Mouse (Mus musculus): ENCODE data around the gene Ltbp3. TPM values are rescaled to one million over a fixed set of nuclear protein-coding genes. Genes with fewer than 3 reads are reported as not detected.

Gene Ltbp3
- total RNA-seq (2021) = 10 to 100 TPM; 23.8 to 23.9 TPM

DNA sequence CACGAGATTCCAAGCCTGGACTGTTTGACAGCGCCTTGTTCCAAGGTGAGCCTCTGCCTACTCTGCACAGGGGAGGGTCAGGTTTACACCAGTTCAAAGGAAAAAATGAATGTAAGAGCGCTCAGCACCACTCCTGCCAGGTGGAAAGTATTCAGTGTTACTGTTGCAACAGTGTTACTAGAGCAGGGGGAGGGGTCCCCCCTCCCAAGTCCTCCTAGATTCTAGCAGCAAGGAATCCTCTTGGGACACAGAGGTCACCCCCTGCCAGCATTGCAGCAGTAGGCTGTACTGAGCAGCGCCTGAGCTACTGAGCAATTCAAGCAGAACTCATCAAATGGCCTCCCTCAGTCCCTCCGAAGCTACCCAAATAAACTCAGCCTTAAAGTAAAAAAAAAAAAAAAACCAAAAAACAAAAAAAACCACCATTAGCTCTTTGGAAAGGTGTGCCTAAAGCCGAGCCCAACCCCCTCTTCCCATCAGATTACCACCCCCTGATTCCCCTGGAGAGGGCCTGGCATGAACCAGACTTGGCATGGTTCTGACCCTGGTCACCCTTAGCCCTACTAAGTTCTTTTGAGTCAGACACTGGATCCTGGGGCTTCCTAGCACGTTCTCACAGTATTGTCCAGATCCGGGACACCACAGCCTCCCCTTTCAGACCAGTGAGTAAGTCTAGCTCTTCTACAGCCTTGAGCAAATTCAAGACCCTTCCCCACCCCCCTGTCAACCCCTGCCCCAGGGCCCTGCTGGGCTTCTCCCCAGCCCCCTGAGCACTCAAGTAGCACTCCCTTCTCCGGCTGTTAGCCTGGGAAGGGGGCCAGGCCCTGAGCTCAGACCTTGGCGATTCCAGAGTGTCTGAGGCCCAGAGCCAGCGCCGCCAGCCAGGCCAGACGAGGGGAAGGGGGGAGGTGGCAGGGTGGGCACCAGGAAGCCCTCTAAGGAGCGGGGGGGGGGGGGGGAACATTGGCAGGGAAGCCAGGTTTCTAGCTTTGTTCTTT is at the start of gene Ltbp3:
Gene Ltbp3, plus strand, starts transcription at position 585 of the 998 bp plus-strand sequence.
- DNase-seq = peak; percentile 97
- intact Hi-C loops (cut with DNase I) = no loop called here

DNA sequence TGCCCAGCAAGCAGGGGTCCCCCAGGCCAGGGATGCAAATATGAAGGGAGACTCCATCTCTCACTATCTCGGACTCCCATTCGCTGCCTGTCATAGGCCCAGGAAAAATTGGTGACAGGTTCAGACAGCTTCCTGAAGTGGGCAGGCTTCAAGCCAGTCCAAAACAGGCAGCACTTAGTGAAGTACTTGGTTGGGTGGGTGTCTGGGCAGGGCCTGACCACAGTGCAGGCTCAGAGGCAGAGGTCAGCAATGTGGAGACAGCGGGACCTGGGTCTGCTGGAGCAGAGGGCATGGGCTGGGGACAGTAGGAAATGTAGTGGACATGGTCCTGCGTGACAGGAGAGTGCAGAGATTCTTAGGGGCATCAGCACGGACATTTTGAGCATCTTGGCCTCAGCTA is 49.1 kb upstream of the Ltbp3 start:
- intact Hi-C loops (cut with DNase I) = no loop called here
- DNase-seq = no peak

DNA sequence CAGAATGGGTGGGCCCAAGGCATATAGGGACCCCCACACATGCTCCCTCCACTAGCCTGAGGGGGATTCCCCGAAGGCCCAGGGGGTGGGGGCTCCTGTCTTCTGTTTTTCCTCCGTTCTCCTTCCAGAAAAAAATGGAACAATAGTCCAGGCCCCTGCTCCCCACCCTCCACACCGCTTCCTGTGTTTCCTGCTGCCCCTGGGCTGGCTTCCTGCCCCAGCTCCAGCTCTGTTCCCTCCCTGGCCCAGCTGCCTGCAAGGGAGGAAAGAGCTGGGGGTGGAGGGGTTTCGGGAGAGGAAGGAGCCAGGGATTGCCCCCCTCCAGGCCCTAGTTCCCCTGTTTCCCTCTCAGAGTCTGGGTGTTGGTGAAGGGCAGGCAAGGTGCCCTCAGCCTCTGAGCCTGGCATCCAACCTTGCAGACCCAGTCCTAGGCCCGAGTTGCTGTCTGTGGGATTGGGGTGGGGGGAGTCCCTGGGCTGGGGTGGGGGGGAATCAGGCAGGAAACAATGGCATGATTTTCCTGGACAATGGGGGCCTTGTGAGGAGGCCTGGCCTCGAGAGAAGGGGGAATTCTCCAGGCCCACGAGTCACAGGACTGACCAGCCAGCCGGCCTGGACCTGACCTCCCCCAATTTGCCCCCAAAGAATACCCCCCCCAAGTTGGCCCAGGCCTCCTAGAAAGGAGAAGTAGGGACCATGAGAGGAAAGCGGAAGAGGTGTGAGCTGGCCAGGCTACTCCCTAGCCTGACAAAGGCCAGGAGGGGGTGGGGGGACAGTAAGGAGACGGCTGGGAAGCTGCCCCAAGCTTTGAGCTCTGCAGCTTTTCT is 48.4 kb upstream of the Ltbp3 start:
- no peak for DNase-seq

DNA sequence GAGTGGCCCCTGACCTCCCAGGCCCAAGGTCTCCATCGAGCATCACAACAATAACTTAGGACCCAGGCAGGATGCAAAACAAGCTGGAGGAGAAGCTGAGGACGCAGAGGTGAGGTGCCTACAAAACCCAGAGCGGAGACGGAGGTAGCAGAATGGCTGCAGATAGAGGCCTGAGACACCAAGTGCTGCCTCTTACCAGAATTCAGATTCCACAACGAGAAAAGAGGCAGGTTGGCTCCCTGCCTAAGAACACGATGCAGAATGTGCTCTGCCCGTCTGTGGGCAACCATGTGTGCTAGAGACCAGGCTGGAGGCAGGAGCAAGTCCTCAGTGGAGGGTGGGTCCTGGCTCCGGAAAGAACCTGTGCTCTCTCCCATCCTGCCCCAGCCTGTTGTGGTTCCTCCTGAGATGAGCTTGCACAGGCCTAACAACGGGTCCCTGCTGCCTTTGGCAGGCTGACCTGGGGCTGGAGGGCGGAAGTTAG is 47.7 kb upstream of the Ltbp3 start:
- DNase-seq = no peak

More for the DNA sequence above, 48.4 kb upstream of the Ltbp3 start:
- intact Hi-C loops (cut with DNase I) = no loop called here

DNA sequence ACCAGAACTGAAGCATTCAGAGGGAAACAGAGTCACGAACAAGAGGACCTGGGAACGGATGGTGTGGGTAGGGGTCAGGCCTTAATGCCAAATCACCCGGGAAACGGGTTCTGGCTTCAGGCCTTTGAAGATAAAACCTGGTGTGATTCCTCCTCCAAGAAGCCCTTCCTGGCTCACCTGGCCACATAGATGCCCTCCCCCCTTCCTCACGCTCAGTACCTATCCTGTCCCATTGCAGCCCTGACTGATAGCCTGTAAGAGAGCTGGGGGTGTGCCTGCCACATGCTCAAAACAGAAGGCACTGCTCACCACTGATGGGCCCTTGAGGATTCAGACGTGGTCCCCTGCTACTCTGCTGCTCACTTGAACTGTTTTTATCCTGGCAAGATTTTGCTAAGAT is 46.9 kb upstream of the Ltbp3 start:
- DNase-seq = no peak
- intact Hi-C loops (cut with DNase I) = no loop called here

More for the DNA sequence above, 47.7 kb upstream of the Ltbp3 start:
- intact Hi-C loops (cut with DNase I) = no loop called here

DNA sequence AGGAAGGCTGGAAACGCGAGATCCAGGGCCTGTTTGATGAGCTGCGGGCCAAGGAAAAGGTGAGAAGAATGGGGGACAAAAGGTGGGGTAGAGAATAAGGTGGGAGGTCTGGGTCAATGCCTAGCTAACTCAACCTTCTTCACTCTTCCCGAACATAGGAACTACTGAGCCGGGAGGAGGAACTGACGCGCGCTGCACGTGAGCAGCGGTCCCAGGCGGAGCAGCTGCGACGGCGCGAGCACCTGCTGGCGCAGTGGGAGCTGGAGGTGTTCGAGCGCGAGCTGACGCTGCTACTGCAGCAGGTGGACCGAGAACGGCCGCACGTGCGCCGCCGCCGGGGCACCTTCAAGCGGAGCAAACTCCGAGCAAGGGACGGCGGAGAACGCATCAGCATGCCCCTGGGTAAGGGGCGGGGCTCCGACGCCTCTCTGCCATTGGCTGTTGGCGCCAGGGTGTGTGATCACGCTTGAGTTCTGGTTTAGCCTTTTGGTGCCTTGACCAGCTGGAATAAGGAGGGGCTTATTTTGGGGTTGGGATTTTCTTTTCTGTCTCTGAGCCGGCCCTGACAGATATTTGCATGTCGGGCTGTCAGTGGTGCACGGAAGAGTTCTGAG is 44.7 kb upstream of the Ltbp3 start:
- intact Hi-C loops (cut with DNase I) = no loop called here
- no peak for DNase-seq

DNA sequence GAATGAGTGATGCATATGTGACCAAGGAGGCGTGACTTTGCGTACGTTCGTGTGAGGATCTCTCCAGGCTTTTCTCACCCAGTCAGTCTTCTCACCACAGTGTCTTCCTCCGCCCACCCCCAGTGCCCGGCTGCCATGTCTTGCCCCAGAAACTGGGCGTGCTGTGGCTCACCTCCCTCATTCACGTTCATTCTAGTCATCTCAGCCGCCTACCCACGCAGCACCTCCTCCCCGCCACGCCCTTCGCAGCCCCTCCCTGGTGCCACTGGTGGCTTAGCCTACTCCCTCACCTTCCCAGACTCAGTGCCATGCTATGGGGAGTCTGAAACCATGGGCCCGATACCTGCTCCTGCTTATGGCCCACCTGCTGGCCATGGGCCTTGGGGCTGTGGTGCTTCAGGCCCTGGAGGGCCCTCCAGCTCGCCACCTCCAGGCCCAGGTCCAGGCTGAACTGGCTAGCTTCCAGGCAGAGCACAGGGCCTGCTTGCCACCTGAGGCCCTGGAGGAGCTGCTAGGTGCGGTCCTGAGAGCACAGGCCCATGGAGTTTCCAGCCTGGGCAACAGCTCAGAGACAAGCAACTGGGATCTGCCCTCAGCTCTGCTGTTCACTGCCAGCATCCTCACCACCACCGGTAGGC is 36.4 kb upstream of the Ltbp3 start, which contains the start of gene Kcnk7:
Gene Kcnk7, plus strand, starts transcription at position 205 of the 638 bp plus-strand sequence.
- intact Hi-C loops (cut with DNase I) = no loop called here
- no peak for DNase-seq

DNA sequence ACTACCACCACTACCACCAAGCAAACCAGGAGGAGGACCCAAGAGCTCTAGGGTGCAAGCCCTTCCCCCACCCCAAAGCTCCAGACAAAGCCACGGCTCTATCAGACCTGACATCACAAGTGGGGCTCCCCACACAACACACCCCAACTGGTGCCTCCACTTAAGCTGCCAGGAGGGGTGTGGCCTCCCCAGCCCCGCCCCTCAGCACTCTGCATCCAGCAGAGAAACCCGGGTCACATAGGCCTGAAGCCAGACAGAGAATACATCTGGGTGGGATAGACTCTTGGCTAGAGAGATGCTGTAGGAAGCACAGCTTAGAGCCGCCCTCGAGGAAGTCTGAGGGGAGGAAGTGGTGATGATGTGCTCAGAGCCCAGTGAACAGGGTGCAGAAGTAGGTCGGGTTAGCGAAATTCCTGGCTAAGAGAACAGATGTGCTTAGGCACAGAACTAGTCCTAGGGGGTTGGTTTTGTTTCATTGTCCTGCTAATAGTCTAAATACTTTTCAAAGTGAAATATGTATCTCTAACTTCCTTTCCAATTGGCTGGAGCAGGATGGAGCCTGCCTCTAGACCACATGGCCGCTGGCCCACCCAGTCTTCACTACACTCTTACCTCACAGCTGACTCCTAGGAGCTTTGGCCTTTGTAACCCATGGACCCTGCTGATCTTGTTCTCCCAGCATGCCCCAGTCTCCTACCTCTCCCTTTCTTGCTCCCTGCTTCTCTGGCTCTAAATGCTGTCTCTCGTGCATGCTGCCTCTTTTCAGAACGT is 35.7 kb upstream of the Ltbp3 start:
- DNase-seq = no peak

DNA sequence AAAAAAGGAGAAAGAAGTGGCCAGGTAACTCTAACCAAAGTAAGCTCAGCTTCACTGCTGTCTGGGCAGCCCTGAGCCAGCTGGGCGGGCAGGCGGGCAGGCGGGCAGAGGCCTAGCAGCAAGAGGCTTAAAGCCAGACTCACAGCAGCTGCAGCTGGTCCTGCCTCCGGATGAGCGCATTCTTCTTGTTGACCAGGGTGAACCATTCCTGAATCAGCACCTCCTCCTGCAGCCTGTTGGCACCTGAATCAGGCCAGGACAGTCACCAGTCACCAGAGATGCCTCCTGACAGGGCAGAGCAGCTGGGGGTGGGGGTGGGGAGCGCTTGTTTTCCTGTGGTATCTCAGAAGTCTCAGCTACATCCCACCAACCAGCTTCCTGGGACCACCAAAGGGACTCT is 30.6 kb upstream of the Ltbp3 start:
- intact Hi-C loops (cut with DNase I) = loop anchor here (10.0 kb wide), 1 partner anchor 65 kb away; the partner anchor contains the start of gene Scyl1
- DNase-seq = peak; percentile 63

More for the DNA sequence above, 35.7 kb upstream of the Ltbp3 start:
- intact Hi-C loops (cut with DNase I) = no loop called here

DNA sequence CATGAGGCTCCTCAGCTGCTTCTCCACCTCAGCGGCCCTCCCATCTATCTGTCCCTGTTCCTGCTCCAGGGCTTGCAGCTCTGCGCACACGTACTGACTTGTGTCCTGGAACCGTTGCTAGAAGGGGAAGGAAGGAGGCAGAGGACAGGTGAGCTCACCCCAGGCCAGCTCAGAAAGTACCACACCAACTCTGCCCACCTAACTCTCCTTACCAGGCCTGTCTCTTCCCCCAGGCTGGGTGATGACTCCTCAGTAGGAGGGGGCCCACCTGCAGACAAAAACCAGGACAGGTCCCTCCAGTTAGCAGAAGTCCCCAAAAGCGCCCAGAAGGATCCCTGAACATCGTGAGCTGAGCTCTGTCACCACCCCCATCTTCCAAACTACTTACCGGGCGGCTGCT is 30.1 kb upstream of the Ltbp3 start:
- DNase-seq = no peak
- intact Hi-C loops (cut with DNase I) = loop anchor here (10.0 kb wide), 1 partner anchor 64 kb away; the partner anchor contains the start of gene Scyl1

DNA sequence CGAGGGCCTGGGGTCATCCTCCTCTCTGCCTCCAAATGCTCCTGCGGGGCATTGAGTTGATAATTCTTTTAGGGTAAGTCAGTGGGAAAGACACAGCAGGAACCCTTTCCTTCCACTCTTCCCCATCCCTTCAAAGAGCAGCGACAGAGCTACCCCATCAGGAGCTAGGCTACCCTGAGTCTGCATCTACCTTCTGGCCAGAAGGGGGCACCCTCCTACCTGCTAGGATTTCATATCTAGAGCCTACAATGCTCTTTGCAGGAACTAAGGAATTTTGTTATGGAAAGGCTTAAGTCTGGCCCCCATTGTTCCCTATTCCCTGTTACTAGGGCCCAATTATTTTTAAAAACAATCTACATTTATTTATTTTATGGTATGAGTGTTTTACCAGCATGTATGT is 29.5 kb upstream of the Ltbp3 start:
- intact Hi-C loops (cut with DNase I) = loop anchor here (10.0 kb wide), 1 partner anchor 64 kb away; the partner anchor contains the start of gene Scyl1
- DNase-seq = peak; percentile 77

DNA sequence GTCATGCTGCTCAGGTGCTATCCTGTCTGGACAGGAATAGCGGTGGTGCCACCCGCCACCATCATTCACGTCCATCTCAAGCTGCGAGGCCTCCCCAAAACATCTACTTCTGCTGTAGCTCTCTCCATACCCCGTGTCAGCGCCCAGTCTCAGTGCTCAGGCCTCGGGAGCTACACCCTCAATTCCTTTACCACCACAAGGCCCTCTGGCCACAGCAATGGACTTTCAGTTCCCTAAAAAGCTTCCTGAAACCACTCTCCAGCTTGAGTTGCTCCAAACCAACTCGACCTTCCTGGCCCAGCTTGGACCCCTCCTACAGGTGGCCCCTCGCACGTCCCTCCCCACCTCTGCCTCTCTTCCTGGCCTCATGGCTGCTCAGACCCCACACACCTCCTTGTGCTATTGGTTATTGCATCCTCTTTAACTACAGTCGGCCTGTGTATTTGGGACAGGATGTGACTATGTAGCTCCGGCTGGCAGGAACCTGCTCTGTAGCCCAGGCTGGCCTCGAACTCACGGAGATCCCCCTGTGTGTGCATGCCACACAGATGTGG is 28.7 kb upstream of the Ltbp3 start:
- intact Hi-C loops (cut with DNase I) = loop anchor here (10.0 kb wide), 1 partner anchor 63 kb away; the partner anchor contains the start of gene Scyl1
- no peak for DNase-seq

DNA sequence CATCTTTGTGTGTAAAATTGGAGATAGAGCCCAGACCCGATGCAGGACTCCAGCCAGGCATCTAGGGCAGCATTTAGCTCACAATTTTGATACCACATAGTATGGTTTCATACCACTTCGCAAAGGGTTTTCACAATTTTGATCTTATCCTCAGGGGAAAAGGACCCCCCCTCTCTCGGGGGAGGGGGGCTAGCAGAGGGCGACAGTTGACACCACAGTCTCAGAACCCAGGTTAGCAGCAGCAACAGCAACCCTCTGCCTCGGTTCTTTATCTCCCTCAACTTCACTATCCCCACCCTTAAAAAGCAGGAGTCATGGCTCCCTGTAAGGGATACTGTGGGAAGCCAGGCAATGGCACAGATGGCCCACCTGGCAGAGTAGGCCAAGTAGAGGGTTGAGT is 27.4 kb upstream of the Ltbp3 start:
- intact Hi-C loops (cut with DNase I) = loop anchor here (10.0 kb wide), 1 partner anchor 62 kb away; the partner anchor contains the start of gene Scyl1
- no peak for DNase-seq

DNA sequence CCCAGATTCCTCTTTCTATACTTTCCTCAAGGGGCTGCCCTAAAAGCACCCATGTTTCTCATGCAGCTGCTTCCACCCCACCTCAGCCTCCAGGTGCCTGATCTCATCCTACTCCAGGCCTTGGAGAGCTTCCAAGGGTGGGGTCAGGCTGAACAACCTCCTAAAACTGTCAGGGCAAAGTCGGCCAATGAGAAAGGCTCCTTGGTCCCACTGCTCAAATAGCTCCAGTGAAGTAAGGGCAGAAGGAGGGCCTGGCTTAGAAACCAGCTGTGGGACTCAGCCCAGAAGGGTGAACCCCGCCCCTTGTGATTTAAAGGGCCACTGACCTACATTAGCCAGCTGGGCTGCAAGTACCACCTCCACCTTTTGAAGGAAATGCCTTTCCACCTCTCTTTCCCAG is 27.0 kb upstream of the Ltbp3 start:
- DNase-seq = no peak
- intact Hi-C loops (cut with DNase I) = loop anchor here (10.0 kb wide), 1 partner anchor 61 kb away; the partner anchor contains the start of gene Scyl1

DNA sequence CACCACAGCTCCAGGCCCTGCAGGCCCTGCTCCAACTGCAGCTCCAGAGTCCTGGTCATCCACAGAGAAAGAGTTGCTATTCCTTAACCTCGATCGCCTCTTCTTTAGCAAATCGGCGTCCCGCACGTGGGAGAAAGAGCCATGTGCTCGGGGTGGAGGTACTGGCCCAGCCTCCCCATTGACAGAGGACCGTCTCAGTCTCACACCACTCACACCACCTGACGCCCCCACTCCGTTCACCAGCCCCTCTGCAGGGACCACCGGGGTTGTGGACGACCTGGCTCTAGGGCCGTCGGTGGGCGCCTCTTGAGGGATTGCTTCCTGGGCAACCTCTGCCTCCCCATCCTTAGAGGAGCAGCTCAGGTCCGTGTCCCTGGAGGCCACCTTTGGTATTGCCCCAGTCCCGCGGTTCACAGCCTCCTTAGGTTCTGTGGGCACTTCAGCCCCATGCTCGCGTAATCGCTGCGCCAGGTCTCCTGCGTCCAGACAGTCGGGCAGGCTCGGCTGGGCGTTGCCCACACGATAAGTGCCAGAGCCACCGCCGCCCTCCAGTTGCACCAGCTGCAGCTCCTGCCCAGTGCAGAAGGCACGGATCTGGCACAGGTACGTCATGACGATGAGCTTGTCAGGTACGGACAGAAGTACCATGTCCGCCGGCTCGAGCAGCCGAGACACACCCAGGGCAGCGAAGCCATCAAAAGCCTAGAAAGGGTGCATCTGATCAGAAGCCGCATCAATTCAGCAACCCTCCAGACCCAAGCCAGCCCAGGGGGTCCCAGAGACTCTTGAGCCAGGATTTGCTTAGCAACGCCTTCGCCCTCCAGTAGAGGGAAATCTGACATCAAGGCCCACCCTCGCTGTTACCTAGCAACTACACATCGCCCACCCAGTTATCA is 24.7 kb upstream of the Ltbp3 start:
- peak; percentile 71 for DNase-seq
- intact Hi-C loops (cut with DNase I) = loop anchor here (10.0 kb wide), 1 partner anchor 59 kb away; the partner anchor contains the start of gene Scyl1

DNA sequence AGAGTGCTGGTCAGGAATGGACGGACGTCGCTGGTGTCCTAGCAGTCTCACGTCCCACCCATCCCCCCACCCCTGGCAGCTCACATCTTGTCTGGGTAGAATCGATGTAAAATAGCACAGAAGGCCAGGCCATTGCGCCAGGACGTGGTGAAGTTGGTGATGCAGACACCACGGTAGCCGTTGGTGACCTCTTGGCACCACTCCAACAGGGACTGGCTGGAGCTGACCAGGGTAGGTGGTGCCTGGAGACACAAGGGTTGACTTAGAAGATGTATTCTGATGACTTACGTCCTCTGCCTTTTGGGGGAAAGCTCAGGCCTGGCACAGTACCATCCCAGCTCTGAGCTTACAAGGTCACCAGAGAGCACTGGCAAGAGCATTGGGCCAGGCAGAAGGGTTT is 23.7 kb upstream of the Ltbp3 start:
- no peak for DNase-seq
- intact Hi-C loops (cut with DNase I) = loop anchor here (10.0 kb wide), 1 partner anchor 58 kb away; the partner anchor contains the start of gene Scyl1

DNA sequence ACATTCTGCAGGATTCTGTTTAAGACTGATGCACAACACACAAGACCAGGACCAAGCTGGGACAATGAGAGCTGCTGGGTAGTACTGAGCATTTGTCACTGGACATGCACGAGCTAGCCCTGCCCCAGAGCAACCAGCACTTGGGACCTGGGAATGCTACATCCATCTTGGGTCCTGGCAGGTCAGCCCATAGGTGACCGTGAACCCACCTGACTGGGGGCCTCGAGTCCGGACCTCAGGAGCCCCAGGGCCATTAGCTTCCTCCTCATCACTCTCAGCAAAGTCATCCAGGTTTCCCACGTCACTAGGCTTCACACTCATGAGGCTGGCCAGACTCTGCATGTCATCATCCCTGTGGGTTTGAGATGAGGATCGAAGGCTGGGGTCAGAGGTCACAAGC is 19.5 kb upstream of the Ltbp3 start:
- no peak for DNase-seq

More for the DNA sequence above, 19.5 kb upstream of the Ltbp3 start:
- intact Hi-C loops (cut with DNase I) = no loop called here

Measured in left cerebral cortex, postnatal 4 days (tissue).